Mouse (Mus musculus): Measurements from ENCODE around the gene Acy3. TPM values are rescaled to one million over a fixed set of nuclear protein-coding genes. Genes with fewer than 3 reads are reported as not detected.
"Not testable (repeated sequence)": the region's sequence is repeated elsewhere in the genome, so short reads cannot be mapped to it uniquely, and the experiment has no call there.

The Acy3 gene
- polyA plus RNA-seq, 1 experiment = 1,670 TPM

- no peaks in the 10 kb centered on the region for H3K4me1 ChIP-seq (ENCODE audit: control insufficient read depth, insufficient read depth, low read length)
- no peaks in the 10 kb centered on the region for H3K36me3 ChIP-seq (ENCODE audit: control insufficient read depth, insufficient read depth, low read length)
- WGBS = 51% methylated on average over 9 of the region's 9 CpGs
- no peaks in the 10 kb centered on the region for H3K27me3 ChIP-seq (replicated peaks; ENCODE audit: control insufficient read depth, insufficient read depth, low read length)
- H3K4me3 ChIP-seq (ENCODE audit: insufficient read depth, low read depth, low read length) = no peak within 1 kb of the TSS
- no peak within 1 kb of the TSS for H3K27ac ChIP-seq (ENCODE audit: insufficient read depth, low read depth, low read length)
- no peak for TF ChIP-seq CTCF (conservative IDR thresholded peaks at IDR 0.05; ENCODE audit: insufficient read depth, insufficient read length, low read depth, low read length)
- no peak for TF ChIP-seq POLR2A (IDR thresholded peaks at IDR 0.05; ENCODE audit: low read depth, low read length)
- no peak for DNase-seq
Measured at GRCm38 (mm10) chr19:3972229-3972628, 14.1 kb upstream of the Acy3 start, which contains the start of gene Aldh3b2. Gene Aldh3b2, plus strand, starts transcription at chr19:3972328.

- not testable (repeated sequence) for H3K4me1 ChIP-seq (ENCODE audit: control insufficient read depth, insufficient read depth, low read length); H3K36me3 ChIP-seq (ENCODE audit: control insufficient read depth, insufficient read depth, low read length); H3K27ac ChIP-seq (ENCODE audit: insufficient read depth, low read depth, low read length); H3K4me3 ChIP-seq (ENCODE audit: insufficient read depth, low read depth, low read length); DNase-seq; H3K27me3 ChIP-seq (replicated peaks; ENCODE audit: control insufficient read depth, insufficient read depth, low read length)
- 86% methylated on average over 6 of the region's 6 CpGs for WGBS
Measured at GRCm38 (mm10) chr19:3974608-3975007, 11.8 kb upstream of the Acy3 start.

GRCm38 (mm10) chr19:3975866-3976265 is 10.5 kb upstream of the Acy3 start:
- Histone ChIP-seq H3K4me3 (ENCODE audit: insufficient read depth, low read depth, low read length) (no peak overlapping the region), H3K27me3 (replicated peaks; ENCODE audit: control insufficient read depth, insufficient read depth, low read length) (no peaks in the 10 kb centered on the region), H3K27ac (ENCODE audit: insufficient read depth, low read depth, low read length) (no peak overlapping the region), H3K36me3 (ENCODE audit: control insufficient read depth, insufficient read depth, low read length) (no peaks in the 10 kb centered on the region), H3K4me1 (ENCODE audit: control insufficient read depth, insufficient read depth, low read length) (no peaks in the 10 kb centered on the region; the same call in 1 of the 2 replicates)
- 87% methylated on average over 2 of the region's 2 CpGs for WGBS
- DNase-seq = no peak
- TF ChIP-seq POLR2A (IDR thresholded peaks at IDR 0.05; ENCODE audit: low read depth, low read length) (no peak), CTCF (conservative IDR thresholded peaks at IDR 0.05; ENCODE audit: insufficient read depth, insufficient read length, low read depth, low read length) (no peak)

- Histone ChIP-seq H3K27ac (ENCODE audit: insufficient read depth, low read depth, low read length) (no peak overlapping the region), H3K4me1 (ENCODE audit: control insufficient read depth, insufficient read depth, low read length) (peaks cover 11% of the 10 kb centered on the region), H3K27me3 (replicated peaks; ENCODE audit: control insufficient read depth, insufficient read depth, low read length) (no peaks in the 10 kb centered on the region), H3K36me3 (ENCODE audit: control insufficient read depth, insufficient read depth, low read length) (no peaks in the 10 kb centered on the region), H3K4me3 (ENCODE audit: insufficient read depth, low read depth, low read length) (no peak overlapping the region)
- 6% methylated on average over 4 of the region's 4 CpGs for WGBS
- peak; percentile 90 for DNase-seq
- TF ChIP-seq CTCF (conservative IDR thresholded peaks at IDR 0.05; ENCODE audit: insufficient read depth, insufficient read length, low read depth, low read length) (peak; percentile 75), POLR2A (IDR thresholded peaks at IDR 0.05; ENCODE audit: low read depth, low read length) (no peak)
Measured at GRCm38 (mm10) chr19:3980309-3980708, 6.1 kb upstream of the Acy3 start.

GRCm38 (mm10) chr19:3980917-3981316 is 5.5 kb upstream of the Acy3 start:
- H3K27ac ChIP-seq (ENCODE audit: insufficient read depth, low read depth, low read length) = no peak overlapping the region
- H3K27me3 ChIP-seq (replicated peaks; ENCODE audit: control insufficient read depth, insufficient read depth, low read length) = no peaks in the 10 kb centered on the region
- H3K4me3 ChIP-seq (ENCODE audit: insufficient read depth, low read depth, low read length) = no peak overlapping the region
- peaks cover 16% of the 10 kb centered on the region for H3K4me1 ChIP-seq (ENCODE audit: control insufficient read depth, insufficient read depth, low read length)
- WGBS = 81% methylated on average over 9 of the region's 9 CpGs
- no peak for DNase-seq
- no peaks in the 10 kb centered on the region for H3K36me3 ChIP-seq (ENCODE audit: control insufficient read depth, insufficient read depth, low read length)
- TF ChIP-seq CTCF (conservative IDR thresholded peaks at IDR 0.05; ENCODE audit: insufficient read depth, insufficient read length, low read depth, low read length) (no peak), POLR2A (IDR thresholded peaks at IDR 0.05; ENCODE audit: low read depth, low read length) (no peak)

GRCm38 (mm10) chr19:3983527-3984200 is 2.7 kb upstream of the Acy3 start:
- peaks cover 18% of the 10 kb centered on the region for H3K4me1 ChIP-seq (ENCODE audit: control insufficient read depth, insufficient read depth, low read length)
- WGBS = 68% methylated on average over 9 of the region's 9 CpGs
- TF ChIP-seq POLR2A (IDR thresholded peaks at IDR 0.05; ENCODE audit: low read depth, low read length) (no peak), CTCF (conservative IDR thresholded peaks at IDR 0.05; ENCODE audit: insufficient read depth, insufficient read length, low read depth, low read length) (no peak)
- no peak overlapping the region for H3K4me3 ChIP-seq (ENCODE audit: insufficient read depth, low read depth, low read length)
- H3K27me3 ChIP-seq (replicated peaks; ENCODE audit: control insufficient read depth, insufficient read depth, low read length) = no peaks in the 10 kb centered on the region
- H3K36me3 ChIP-seq (ENCODE audit: control insufficient read depth, insufficient read depth, low read length) = no peaks in the 10 kb centered on the region; the same call in 1 of the 2 replicates
- H3K27ac ChIP-seq (ENCODE audit: insufficient read depth, low read depth, low read length) = peak overlapping the region; percentile 92; the same call in 1 of the 2 replicates
- DNase-seq = peak; percentile 67

- H3K27me3 ChIP-seq (replicated peaks; ENCODE audit: control insufficient read depth, insufficient read depth, low read length) = no peaks in the 10 kb centered on the region
- DNase-seq = peak; percentile 95
- peak overlapping the region; percentile 92 for H3K27ac ChIP-seq (ENCODE audit: insufficient read depth, low read depth, low read length)
- no peaks in the 10 kb centered on the region; the same call in 1 of the 2 replicates for H3K36me3 ChIP-seq (ENCODE audit: control insufficient read depth, insufficient read depth, low read length)
- TF ChIP-seq POLR2A (IDR thresholded peaks at IDR 0.05; ENCODE audit: low read depth, low read length) (peak; percentile 4), CTCF (conservative IDR thresholded peaks at IDR 0.05; ENCODE audit: insufficient read depth, insufficient read length, low read depth, low read length) (no peak)
- peaks cover 18% of the 10 kb centered on the region for H3K4me1 ChIP-seq (ENCODE audit: control insufficient read depth, insufficient read depth, low read length)
- 13% methylated on average over 8 of the region's 8 CpGs for WGBS
- H3K4me3 ChIP-seq (ENCODE audit: insufficient read depth, low read depth, low read length) = no peak overlapping the region
Measured at GRCm38 (mm10) chr19:3985261-3985681, 1.1 kb upstream of the Acy3 start.
